Mouse (Mus musculus) heart, embryonic 11.5 days (tissue): Measurements from ENCODE around the gene Pdgfb. TPM values are rescaled to one million over a fixed set of nuclear protein-coding genes. Genes with fewer than 3 reads are reported as not detected.

Source experiments
- ATAC-seq: fragments of 200-750 bp; cut with Nextera tagmentation; replicated peaks from 2 replicates; pipeline ENCODE4 v1.8.0; 2017; ENCODE audit warnings: moderate library complexity; ENCODE audit not compliant: insufficient number of reproducible peaks, low FRiP score, low TSS enrichment
- H3K27ac ChIP-seq: fragments of 300-500 bp; sonication (generic); 2 replicates; pipeline ENCODE4 v1.5.1; 2014; ENCODE audit warnings: mild to moderate bottlenecking, low read depth, low read length
- H3K27me3 ChIP-seq: fragments of 300-500 bp; sonication (generic); 2 replicates; pipeline ENCODE4 v1.6.1; 2014; ENCODE audit warnings: mild to moderate bottlenecking, low read length, mixed read lengths; ENCODE audit not compliant: control insufficient read depth, insufficient read depth
- H3K36me3 ChIP-seq: fragments of 300-500 bp; sonication (generic); 2 replicates; pipeline ENCODE4 v1.6.1; 2014; ENCODE audit warnings: mild to moderate bottlenecking, low read length, moderate library complexity, mixed read lengths; ENCODE audit not compliant: control insufficient read depth, insufficient read depth
- H3K4me1 ChIP-seq: fragments of 300-500 bp; sonication (generic); 2 replicates; pipeline ENCODE4 v1.6.1; 2014; ENCODE audit warnings: low read length; ENCODE audit not compliant: control insufficient read depth, insufficient read depth
- H3K4me2 ChIP-seq: fragments of 300-500 bp; sonication (generic); 2 replicates; pipeline ENCODE4 v1.6.1; 2014; ENCODE audit warnings: mild to moderate bottlenecking, moderate library complexity
- H3K4me3 ChIP-seq: fragments of 300-500 bp; sonication (generic); 2 replicates; pipeline ENCODE4 v1.5.1; 2014; ENCODE audit warnings: low read depth, low read length
- H3K9ac ChIP-seq: fragments of 300-500 bp; sonication (generic); 2 replicates; pipeline ENCODE4 v1.6.1; 2014; ENCODE audit warnings: mild to moderate bottlenecking, low read depth, low read length, moderate library complexity
- H3K9me3 ChIP-seq: fragments of 300-500 bp; sonication (generic); replicated peaks from 2 replicates; pipeline ENCODE4 v1.6.1; 2016; ENCODE audit warnings: low read length; ENCODE audit not compliant: control insufficient read depth
- WGBS: fragments of 180-500 bp; shearing (Covaris S2); extraction: QIAGEN DNeasy Blood & Tissue Kit; methylation state at CpG from one replicate; pipeline ENCODE4 v1.1.7; 2014; ENCODE audit not compliant: insufficient replicate concordance; 5-methylcytosine and 5-hydroxymethylcytosine counted together
- polyA plus RNA-seq: library from polyadenylated mRNA; unstranded; fragments of >200 nt; fragmentation: Nextera tagmentation; extraction: Ambion mirVana; gene quantifications from 2 replicates; pipeline ENCODE4 v1.2.1, GENCODE M21; 2014

Pdgfb gene
- polyA plus RNA-seq, 1 experiment from 2014 or later, result 2.0 TPM

- Histone ChIP-seq H3K4me3 (no peak overlapping the region), H3K9ac (no peak overlapping the region), H3K4me2 (no peak overlapping the region), H3K4me1 (no peaks in the 10 kb centered on the region), H3K9me3 (no peaks in the 10 kb centered on the region; the same call in 1 of the 2 replicates), H3K27ac (no peak overlapping the region), H3K36me3 (no peaks in the 10 kb centered on the region), H3K27me3 (no peaks in the 10 kb centered on the region)
- ATAC-seq, result no peak
- WGBS, result 62% methylated on average over 4 of the region's 4 CpGs
Observed at GRCm38 (mm10) chr15:80042152-80042551, 27.4 kb upstream of the Pdgfb start.

- WGBS, result 99% methylated on average over 2 of the region's 2 CpGs
- Histone ChIP-seq H3K4me3 (no peak overlapping the region), H3K4me1 (no peaks in the 10 kb centered on the region), H3K36me3 (no peaks in the 10 kb centered on the region), H3K27me3 (no peaks in the 10 kb centered on the region), H3K9me3 (no peaks in the 10 kb centered on the region), H3K9ac (no peak overlapping the region), H3K27ac (no peak overlapping the region), H3K4me2 (no peak overlapping the region)
- no peak for ATAC-seq
Observed at GRCm38 (mm10) chr15:80038110-80038391, 23.3 kb upstream of the Pdgfb start.

- ATAC-seq, result no peak
- Histone ChIP-seq H3K36me3 (no peaks in the 10 kb centered on the region), H3K4me3 (no peak overlapping the region), H3K27me3 (no peaks in the 10 kb centered on the region), H3K4me2 (no peak overlapping the region), H3K9me3 (no peaks in the 10 kb centered on the region), H3K9ac (no peak overlapping the region), H3K4me1 (no peaks in the 10 kb centered on the region), H3K27ac (no peak overlapping the region)
- 68% methylated on average over 11 of the region's 11 CpGs for WGBS
Observed at GRCm38 (mm10) chr15:80037255-80038109, 22.7 kb upstream of the Pdgfb start.

GRCm38 (mm10) chr15:80035341-80035885, 20.6 kb upstream of the Pdgfb start:
- Histone ChIP-seq H3K27ac (no peak overlapping the region), H3K36me3 (no peaks in the 10 kb centered on the region), H3K9me3 (peaks cover 4% of the 10 kb centered on the region; the same call in 1 of the 2 replicates), H3K4me2 (no peak overlapping the region), H3K4me3 (no peak overlapping the region), H3K4me1 (no peaks in the 10 kb centered on the region), H3K9ac (no peak overlapping the region), H3K27me3 (no peaks in the 10 kb centered on the region)
- WGBS, result 75% methylated on average over 6 of the region's 6 CpGs
- no peak for ATAC-seq

- no peak for ATAC-seq
- H3K4me3 ChIP-seq, result no peak overlapping the region
Observed at GRCm38 (mm10) chr15:80034913-80035312, 20.1 kb upstream of the Pdgfb start.

GRCm38 (mm10) chr15:80034366-80034765, 19.6 kb upstream of the Pdgfb start:
- Histone ChIP-seq H3K27me3 (no peaks in the 10 kb centered on the region), H3K9ac (no peak overlapping the region), H3K4me3 (no peak overlapping the region), H3K36me3 (no peaks in the 10 kb centered on the region), H3K4me1 (no peaks in the 10 kb centered on the region), H3K27ac (no peak overlapping the region), H3K4me2 (no peak overlapping the region), H3K9me3 (peaks cover 4% of the 10 kb centered on the region; the same call in 1 of the 2 replicates)
- 67% methylated on average over 7 of the region's 7 CpGs for WGBS
- ATAC-seq, result no peak

More at GRCm38 (mm10) chr15:80034913-80035312, 20.1 kb upstream of the Pdgfb start:
- no peak overlapping the region for H3K27ac ChIP-seq
- no peak overlapping the region for H3K4me2 ChIP-seq
- no peaks in the 10 kb centered on the region for H3K36me3 ChIP-seq
- H3K9me3 ChIP-seq, result peaks cover 4% of the 10 kb centered on the region; the same call in 1 of the 2 replicates
- H3K4me1 ChIP-seq, result no peaks in the 10 kb centered on the region
- no peak overlapping the region for H3K9ac ChIP-seq
- no peaks in the 10 kb centered on the region for H3K27me3 ChIP-seq

- Histone ChIP-seq H3K4me1 (peaks cover 4% of the 10 kb centered on the region), H3K9ac (no peak overlapping the region), H3K9me3 (peaks cover 4% of the 10 kb centered on the region; the same call in 1 of the 2 replicates), H3K4me3 (no peak overlapping the region), H3K36me3 (no peaks in the 10 kb centered on the region), H3K27ac (no peak overlapping the region), H3K27me3 (no peaks in the 10 kb centered on the region), H3K4me2 (no peak overlapping the region)
- ATAC-seq, result no peak
- WGBS, result 76% methylated on average over 4 of the region's 4 CpGs
Observed at GRCm38 (mm10) chr15:80031133-80031532, 16.4 kb upstream of the Pdgfb start.

- no peak overlapping the region for H3K4me2 ChIP-seq
Observed at GRCm38 (mm10) chr15:80030399-80030798, 15.6 kb upstream of the Pdgfb start.

GRCm38 (mm10) chr15:80028862-80029261, 14.1 kb upstream of the Pdgfb start:
- Histone ChIP-seq H3K4me2 (no peak overlapping the region), H3K9ac (no peak overlapping the region), H3K9me3 (peaks cover 4% of the 10 kb centered on the region; the same call in 1 of the 2 replicates), H3K27ac (no peak overlapping the region), H3K27me3 (no peaks in the 10 kb centered on the region), H3K4me1 (peaks cover 24% of the 10 kb centered on the region), H3K4me3 (no peak overlapping the region), H3K36me3 (no peaks in the 10 kb centered on the region)
- 65% methylated on average over 5 of the region's 5 CpGs for WGBS
- ATAC-seq, result no peak

More at GRCm38 (mm10) chr15:80030399-80030798, 15.6 kb upstream of the Pdgfb start:
- Histone ChIP-seq H3K9me3 (peaks cover 4% of the 10 kb centered on the region; the same call in 1 of the 2 replicates), H3K4me3 (no peak overlapping the region), H3K27ac (no peak overlapping the region), H3K4me1 (peaks cover 9% of the 10 kb centered on the region), H3K27me3 (no peaks in the 10 kb centered on the region), H3K9ac (no peak overlapping the region), H3K36me3 (no peaks in the 10 kb centered on the region)
- no peak for ATAC-seq
- 85% methylated on average over 10 of the region's 10 CpGs for WGBS
